Mouse (Mus musculus): ENCODE data around the gene Cobll1.

The Cobll1 gene

DNA sequence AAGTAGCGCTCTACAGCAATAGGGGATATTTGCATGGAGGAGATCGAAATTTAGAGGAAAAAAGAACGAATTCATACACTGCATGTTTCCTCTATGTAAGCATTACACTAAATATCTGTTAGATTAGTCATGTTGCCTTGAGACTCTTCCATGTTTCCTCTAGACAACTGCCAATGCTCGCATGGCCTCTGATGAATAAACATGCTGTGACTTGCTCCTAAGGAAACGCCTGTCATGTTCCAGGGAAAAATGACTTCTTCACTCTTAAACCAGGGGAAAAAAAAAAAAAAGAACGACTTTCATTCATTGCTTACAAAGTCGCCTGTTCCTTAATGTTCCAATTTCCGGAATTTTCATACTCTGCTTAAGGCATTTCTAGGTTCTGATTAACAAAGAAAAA lies 2.1 kb downstream of the Cobll1 start:
- DNase-seq (ENCODE audit: low read depth, low spot score), result no peak

- no peak for DNase-seq (ENCODE audit: low read depth, low spot score)
These were observed 2.6 kb downstream of the Cobll1 start for GRCm38 (mm10) chr2:65236644-65237043.

- DNase-seq (ENCODE audit: low read depth, low spot score), result no peak
These were observed 6.3 kb downstream of the Cobll1 start for GRCm38 (mm10) chr2:65232756-65233535.

DNA sequence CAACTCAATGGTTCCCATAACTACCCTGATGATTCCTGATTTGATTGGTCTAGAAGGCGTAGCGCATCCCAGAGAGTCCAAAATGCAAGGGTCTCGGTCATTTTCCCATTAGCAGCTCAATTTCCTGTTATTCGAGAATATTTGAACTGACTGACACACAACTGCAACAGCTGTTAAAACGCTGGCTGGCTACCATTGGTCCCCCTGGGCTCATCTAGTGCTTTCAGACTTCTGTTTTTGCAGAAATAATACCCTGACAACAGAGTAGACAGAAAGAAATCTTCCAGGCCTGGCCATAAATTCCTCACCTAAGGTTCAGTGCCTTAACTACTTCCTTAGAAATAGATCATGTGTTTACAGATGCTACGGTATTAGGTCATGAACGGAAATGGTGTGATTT lies 10.8 kb downstream of the Cobll1 start:
- DNase-seq (ENCODE audit: low read depth, low spot score), result no peak

DNA sequence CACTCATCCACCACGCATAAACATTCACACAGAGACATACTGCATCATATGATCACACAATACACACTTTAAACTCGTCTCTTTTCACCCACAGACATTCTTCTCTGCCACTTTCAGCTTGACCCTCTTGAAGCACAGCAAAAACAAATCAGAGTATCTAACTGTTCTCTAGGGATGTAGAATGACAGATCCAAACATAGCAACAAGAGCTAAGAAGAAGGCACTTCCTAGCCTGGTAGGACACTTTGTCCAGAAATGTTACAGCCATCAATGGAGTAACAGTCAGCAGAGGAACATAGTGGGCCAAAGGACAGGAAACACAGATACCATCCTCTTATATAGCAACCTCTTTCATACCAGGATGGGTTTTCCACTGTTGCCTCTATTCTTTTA lies 11.3 kb downstream of the Cobll1 start:
- DNase-seq (ENCODE audit: low read depth, low spot score), result no peak

GRCm38 (mm10) chr2:65227154-65227897 lies 11.9 kb downstream of the Cobll1 start:
- no peak for DNase-seq (ENCODE audit: low read depth, low spot score)

GRCm38 (mm10) chr2:65226494-65226893 lies 12.7 kb downstream of the Cobll1 start:
- no peak for DNase-seq (ENCODE audit: low read depth, low spot score)

GRCm38 (mm10) chr2:65223956-65224735 lies 15.1 kb downstream of the Cobll1 start:
- DNase-seq (ENCODE audit: low read depth, low spot score), result no peak

GRCm38 (mm10) chr2:65223012-65223411 lies 16.2 kb downstream of the Cobll1 start:
- no peak for DNase-seq (ENCODE audit: low read depth, low spot score)

GRCm38 (mm10) chr2:65221646-65222045 lies 17.6 kb downstream of the Cobll1 start:
- DNase-seq (ENCODE audit: low read depth, low spot score), result no peak

GRCm38 (mm10) chr2:65220563-65220962 lies 18.6 kb downstream of the Cobll1 start:
- no peak for DNase-seq (ENCODE audit: low read depth, low spot score)

DNA sequence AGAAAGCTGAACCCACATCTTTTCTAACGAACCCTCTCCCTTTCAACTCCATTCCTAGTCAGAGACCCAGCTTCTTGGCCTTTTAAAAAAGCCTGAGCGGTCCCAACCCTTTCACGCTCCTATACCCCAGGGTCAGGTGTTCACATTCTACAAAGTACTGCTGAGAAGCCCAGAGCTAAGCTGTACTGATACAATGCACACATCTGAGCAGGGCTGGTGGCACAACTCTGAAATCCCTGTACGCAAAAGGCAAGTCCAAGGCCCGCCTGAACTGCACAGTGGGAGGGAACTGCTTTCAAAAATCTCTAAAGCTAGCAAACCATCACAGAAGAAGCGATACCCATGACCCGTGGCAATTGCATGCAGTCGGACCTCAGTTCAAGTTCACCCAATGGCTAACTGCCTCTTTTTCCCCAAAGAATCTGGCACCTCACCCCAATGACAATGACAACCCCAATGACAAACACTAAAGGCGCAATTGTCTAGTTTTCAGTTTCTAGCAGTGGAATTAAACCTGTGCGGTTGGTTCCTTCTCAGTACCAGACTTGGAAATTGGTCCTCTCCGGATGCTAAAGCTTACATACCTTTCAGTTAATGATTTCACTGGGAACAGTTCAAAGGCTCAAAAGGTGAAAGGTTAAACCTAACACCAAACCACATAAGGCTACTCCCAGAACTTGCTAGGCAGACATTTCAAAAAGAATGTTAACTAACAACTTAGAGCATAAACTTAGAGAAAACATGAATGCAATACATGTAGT lies 19.6 kb downstream of the Cobll1 start:
- no peak for DNase-seq (ENCODE audit: low read depth, low spot score)

- DNase-seq (ENCODE audit: low read depth, low spot score), result no peak
These were observed 20.9 kb downstream of the Cobll1 start for GRCm38 (mm10) chr2:65218318-65218717.

- DNase-seq (ENCODE audit: low read depth, low spot score), result no peak
These were observed 21.5 kb downstream of the Cobll1 start for GRCm38 (mm10) chr2:65217677-65218076.

DNA sequence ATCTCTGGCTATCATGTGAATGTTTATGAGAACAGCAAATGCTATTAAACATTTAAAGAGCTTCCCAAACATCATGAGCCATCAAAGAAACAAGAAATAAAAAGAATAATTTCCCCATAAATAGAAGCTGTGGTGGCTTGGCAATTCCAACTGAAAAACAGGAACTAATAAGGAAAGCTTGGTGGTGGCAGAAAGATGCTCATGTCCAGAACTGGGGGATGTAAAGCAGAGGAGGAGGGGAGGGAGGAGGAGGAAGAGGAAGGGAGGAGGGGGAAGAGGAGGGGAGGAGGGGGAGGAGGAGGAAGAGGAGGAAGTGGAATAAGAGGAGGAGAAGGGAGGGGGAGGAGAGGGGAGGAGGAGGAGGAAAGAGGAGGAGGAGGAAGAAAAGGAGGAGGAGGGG lies 23.0 kb downstream of the Cobll1 start:
- DNase-seq (ENCODE audit: low read depth, low spot score), result no peak

- DNase-seq (ENCODE audit: low read depth, low spot score), result no peak
These were observed 24.6 kb downstream of the Cobll1 start for GRCm38 (mm10) chr2:65214556-65214955.

- no peak for DNase-seq (ENCODE audit: low read depth, low spot score)
These were observed 25.5 kb downstream of the Cobll1 start for GRCm38 (mm10) chr2:65213675-65214074.

GRCm38 (mm10) chr2:65211620-65212019 lies 27.6 kb downstream of the Cobll1 start:
- no peak for DNase-seq (ENCODE audit: low read depth, low spot score)

DNA sequence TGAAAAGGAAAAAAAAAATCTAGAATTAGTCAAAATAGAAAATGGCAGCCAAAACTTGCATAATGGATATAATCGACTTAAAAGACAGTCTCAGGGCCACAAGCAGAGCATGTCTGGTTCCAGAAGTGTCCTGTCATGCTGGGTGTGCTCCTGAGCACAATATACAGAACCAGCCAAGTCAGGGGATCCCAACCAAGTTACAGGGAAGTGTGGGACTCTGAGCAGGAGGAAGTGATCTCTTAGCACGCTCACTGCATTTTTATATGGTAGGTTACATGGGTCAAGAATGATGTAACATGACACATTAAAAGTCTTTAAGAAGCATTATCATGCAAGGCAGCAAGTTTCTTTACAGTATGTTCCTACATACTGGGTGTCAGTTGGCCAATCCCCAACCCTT lies 31.5 kb downstream of the Cobll1 start:
- DNase-seq (ENCODE audit: low read depth, low spot score), result no peak

GRCm38 (mm10) chr2:65203699-65204098 lies 35.5 kb downstream of the Cobll1 start:
- DNase-seq (ENCODE audit: low read depth, low spot score), result no peak

DNA sequence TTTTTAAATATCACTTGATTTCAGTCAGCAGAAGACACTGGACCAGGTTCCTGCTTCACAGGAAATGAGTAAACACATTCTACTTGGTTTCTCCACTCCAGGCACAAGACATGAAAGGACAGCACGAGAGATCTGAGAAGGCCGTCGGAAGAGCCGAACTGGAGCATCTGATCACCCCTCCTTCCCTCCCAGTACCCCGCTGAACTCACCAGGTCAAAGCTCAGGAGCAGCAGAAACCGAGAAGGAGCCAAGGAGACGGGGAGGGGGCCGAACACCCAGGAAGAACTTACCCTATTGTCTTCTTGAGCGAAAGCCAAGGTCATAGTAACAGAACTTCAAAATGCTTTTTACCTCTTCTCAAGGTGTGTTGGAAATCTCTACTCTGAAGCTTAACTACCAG lies 39.5 kb downstream of the Cobll1 start:
- DNase-seq (ENCODE audit: low read depth, low spot score), result no peak

GRCm38 (mm10) chr2:65198605-65199004 lies 40.6 kb downstream of the Cobll1 start:
- DNase-seq (ENCODE audit: low read depth, low spot score), result no peak

Data from retina, adult 2 months (tissue).